Mouse (Mus musculus) kidney, postnatal 4 days (tissue): ENCODE measurements around the gene Gm17324.
"Not testable (repeated sequence)": the region's sequence is repeated elsewhere in the genome, so short reads cannot be mapped to it uniquely, and the experiment has no call there.

Experiments used
- DNase-seq, 2 experiments: peaks; one replicate each; pipeline ENCODE4 v3.0.0; 2021; ENCODE audit warnings: mixed read lengths in 2 of 2

Gene Gm17324

GRCm38 (mm10) chr9:78447973-78448873 is at the start of gene Gm17324, which contains the start of gene Mto1:
TSS of gene Gm17324 (minus strand) at chr9:78448786.
TSS of gene Mto1 (plus strand) at chr9:78448208.
- DNase-seq, result peak; percentile 91 to 93

DNA sequence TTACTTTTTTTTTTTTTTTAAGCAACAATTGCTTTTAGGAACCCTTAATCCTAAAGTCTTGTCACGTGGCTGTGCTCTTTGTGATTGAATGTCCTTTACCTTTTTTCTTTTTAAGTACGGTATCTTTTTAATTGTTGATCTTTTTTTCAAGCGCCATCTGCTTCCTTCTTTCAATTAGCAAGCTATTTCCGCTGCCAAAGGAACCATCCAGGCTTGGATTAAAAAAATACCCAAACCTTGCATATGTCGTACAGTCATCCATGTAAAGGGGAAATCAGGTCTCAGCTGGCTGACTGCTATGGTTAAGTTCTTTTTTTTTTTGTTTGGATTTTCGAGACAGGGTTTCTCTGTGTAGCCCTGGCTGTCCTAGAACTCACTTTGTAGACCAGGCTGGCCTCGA is 44.6 kb upstream of the Gm17324 start:
- no peak for DNase-seq

GRCm38 (mm10) chr9:78492254-78492653 is 43.7 kb upstream of the Gm17324 start:
- DNase-seq, result no peak

DNA sequence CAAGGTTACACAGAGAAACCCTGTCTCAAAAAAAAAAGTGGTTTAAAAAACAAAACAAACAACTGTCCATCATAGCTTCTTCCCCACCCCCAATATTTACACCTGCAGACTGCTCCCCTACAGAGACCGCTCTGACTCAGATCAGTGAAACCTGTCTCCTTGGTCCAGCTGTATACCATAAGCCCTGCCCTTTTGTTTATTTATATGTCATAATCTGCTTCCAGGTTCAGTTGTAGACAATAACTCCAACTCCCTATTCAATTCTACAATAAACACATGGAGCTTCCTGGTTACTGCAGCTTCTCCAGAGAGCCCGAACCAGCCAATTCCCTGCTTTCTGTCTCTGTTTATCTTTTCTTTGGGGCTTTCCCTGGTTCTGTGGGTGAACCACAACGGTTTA is 42.6 kb upstream of the Gm17324 start:
- no peak for DNase-seq

GRCm38 (mm10) chr9:78488890-78489420 is 40.4 kb upstream of the Gm17324 start, which contains the start of gene Eef1a1:
TSS of gene Eef1a1 (minus strand) at chr9:78489151.
- DNase-seq, result peak; percentile 71 to 82

DNA sequence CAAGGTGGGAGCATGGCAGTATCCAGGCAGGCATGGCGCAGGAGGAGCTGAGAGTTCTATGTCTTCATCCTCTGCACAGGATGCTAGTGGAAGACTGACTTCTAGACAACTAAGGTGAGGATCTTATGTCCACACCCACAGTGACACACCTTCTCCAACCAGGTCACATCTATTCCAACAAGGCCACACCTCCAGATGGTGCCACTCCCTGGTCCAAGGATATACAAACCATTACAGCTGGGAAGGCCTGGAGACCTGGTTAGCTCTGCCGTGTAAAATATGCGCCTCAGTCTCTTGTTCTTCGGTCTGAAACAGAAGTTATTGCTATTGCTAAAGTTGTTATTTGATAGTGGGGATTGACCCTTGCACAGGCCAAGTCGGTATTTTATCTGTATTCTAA is 39.4 kb upstream of the Gm17324 start:
- DNase-seq, result not testable (repeated sequence)

DNA sequence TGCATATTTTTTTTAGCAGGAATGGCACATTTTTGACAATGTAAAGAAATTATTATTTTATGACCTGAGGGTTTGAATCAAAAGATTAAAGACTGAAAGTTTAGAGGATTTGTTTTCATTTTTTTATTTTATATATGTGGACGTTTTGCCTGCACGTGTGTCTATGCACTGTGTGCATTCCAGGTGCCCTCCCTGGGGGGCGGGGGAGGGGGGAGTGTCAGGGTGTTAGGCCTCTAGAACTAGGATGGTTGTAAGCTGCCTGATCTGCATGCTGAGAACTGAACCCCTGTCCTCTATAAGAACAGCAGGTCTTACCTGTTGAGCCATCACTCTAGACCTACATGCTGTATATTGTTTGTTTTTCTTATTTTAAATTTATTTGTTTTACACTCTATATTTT is 36.1 kb upstream of the Gm17324 start:
- no peak for DNase-seq

DNA sequence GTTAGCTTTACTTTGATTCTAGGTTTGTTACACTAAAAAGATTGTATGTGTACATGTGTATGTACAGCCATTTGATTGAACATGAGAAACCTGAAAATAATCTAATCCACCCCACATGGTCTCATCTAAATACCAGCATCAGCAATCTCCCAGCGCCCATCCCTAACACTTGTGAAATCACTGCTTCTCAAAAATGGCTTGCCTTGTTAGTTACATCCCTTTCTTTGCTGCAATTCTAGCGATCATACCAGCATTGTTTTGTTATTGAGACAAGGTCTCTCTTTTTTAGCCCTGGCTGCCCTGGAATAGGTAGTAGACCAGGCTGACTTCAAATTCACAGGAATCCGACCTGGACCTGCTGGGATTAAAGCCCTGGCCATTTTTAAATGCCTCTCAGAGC is 33.8 kb upstream of the Gm17324 start:
- no peak for DNase-seq

- DNase-seq, result peak; percentile 95 to 96
Observed at GRCm38 (mm10) chr9:78481423-78482331, 33.1 kb upstream of the Gm17324 start.

DNA sequence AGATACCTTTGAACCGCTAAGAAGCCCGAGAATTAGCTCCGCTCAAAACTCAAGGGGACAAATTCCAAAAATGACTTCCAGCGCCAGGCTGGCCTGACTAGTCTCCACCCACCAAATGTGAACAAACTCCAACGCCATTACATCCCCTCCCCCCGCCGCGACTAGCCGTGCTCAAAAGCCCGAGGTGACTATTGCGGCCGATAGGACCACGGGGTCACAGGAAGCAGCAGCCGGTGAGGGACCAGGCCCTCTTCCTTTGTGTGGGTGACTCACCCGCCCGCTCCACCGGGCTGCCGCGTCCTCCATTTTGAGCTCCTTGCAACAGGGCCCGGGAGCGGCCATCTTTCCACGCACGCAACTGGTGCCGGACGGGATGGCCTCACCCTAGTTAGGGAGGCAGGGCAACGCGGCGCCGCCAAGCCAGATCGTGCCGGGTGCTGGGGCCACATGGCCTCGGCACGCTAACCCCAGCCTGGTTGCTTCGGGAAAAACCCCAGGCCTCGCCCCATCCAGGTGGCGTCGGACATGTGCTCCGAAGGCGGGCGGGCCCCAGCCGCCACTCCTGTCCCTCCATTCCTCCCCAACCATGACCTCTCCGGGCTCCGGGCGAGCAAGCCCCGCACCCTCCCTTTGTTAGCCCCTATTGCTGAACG is 32.2 kb upstream of the Gm17324 start:
- DNase-seq, result peak; percentile 83 to 90

GRCm38 (mm10) chr9:78480227-78480626 is 31.6 kb upstream of the Gm17324 start:
- not testable (repeated sequence) for DNase-seq

- not testable (repeated sequence) for DNase-seq
Observed at GRCm38 (mm10) chr9:78479308-78479707, 30.7 kb upstream of the Gm17324 start.

DNA sequence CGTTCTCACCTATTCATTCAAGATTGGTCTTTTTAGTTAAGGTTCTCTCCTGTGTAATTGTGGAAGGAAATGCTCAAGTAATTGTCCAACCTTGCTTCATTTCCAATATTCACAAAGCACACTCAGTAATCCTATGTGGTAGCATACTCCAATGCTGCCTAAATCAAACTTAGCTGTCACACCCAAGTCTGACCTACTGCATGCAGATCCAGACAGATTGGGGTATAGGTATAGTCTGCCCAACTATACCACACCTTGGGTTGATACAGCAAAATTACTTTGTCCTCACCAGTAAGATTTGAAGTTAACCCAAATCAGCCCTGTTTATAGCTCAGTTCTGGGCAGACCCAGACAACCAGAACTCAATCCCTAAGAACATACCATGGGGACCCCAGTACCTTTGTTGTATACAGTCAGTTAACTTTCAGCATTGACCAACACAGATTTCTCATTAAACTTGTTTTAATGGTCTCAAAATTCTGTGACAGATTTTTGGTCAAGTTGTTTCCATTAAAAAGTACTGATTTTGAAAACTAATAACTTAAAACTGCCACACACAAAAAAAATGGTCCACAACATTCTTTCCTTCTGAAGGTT is 29.5 kb upstream of the Gm17324 start:
- not testable (repeated sequence) for DNase-seq

GRCm38 (mm10) chr9:78477021-78477551 is 28.5 kb upstream of the Gm17324 start:
- DNase-seq, result no peak

GRCm38 (mm10) chr9:78476531-78477020 is 28.0 kb upstream of the Gm17324 start:
- peak in 1 of 2 experiments; percentile 22 for DNase-seq

DNA sequence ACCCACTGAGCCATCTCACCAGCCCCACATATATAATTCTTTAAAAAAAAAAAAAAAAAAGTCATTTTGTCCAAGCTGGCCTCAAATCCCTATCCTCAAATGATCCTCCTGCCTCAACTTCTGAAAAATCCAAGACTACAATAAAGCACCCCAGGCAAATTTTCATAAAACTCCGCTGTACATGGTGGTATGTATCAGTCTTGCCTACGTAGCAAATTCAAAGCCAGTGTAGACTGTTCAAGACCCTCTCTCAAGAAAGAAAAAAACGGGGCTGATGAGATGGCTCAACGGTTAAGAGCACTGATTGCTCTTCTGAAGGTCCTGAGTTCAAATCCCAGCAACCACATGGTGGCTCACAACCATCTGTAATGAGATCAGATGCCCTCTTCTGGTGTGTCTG is 27.3 kb upstream of the Gm17324 start:
- no peak for DNase-seq

- no peak for DNase-seq
Observed at GRCm38 (mm10) chr9:78475383-78475780, 26.8 kb upstream of the Gm17324 start.

GRCm38 (mm10) chr9:78474771-78475382 is 26.3 kb upstream of the Gm17324 start:
- DNase-seq, result no peak

- DNase-seq, result no peak
Observed at GRCm38 (mm10) chr9:78474270-78474669, 25.7 kb upstream of the Gm17324 start.

GRCm38 (mm10) chr9:78473588-78473987 is 25.0 kb upstream of the Gm17324 start:
- DNase-seq, result no peak

DNA sequence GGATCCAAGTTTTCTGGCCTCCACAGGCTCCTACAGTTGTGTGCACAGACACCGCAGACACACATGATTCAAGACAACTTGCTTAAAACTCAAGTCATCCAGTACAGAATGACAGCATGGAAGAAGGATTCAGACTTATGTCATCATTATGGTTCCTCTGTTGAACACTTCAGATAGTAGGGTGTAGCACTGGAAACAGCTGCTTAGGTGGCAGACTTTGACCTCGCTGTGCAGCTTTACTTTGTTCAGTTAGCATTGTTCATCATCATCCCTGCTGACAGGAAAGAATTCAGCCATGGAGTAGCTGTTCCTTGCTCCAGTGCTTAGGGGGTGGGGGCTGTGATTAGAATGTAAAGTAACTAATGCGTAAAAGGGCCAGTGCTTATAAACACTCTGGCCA is 17.1 kb upstream of the Gm17324 start:
- no peak for DNase-seq
